Mouse (Mus musculus) embryonic facial prominence, embryonic 11.5 days (tissue): Measurements from ENCODE around the gene Fam196b. TPM values are rescaled to one million over a fixed set of nuclear protein-coding genes. Genes with fewer than 3 reads are reported as not detected.

ENCODE experiments used
- ATAC-seq: fragments of 200-750 bp; cut with Nextera tagmentation; replicated peaks from 2 replicates; pipeline ENCODE4 v1.8.0; 2017; ENCODE audit warnings: low read depth; ENCODE audit not compliant: insufficient number of reproducible peaks, low FRiP score, low TSS enrichment
- DNase-seq: peaks from one replicate; pipeline ENCODE4 v3.0.0-alpha.2; 2015; ENCODE audit warnings: low spot score
- H3K27ac ChIP-seq: fragments of 300-500 bp; sonication (generic); replicated peaks from 2 replicates; pipeline ENCODE4 v1.5.1; 2014; ENCODE audit warnings: mild to moderate bottlenecking, low read depth, low read length, control low read depth
- H3K27me3 ChIP-seq: fragments of 300-500 bp; sonication (generic); 2 replicates; pipeline ENCODE4 v1.6.1; 2014; ENCODE audit warnings: mild to moderate bottlenecking, low read length, moderate library complexity, mixed read lengths; ENCODE audit not compliant: control insufficient read depth, insufficient read depth
- H3K36me3 ChIP-seq: fragments of 300-500 bp; sonication (generic); replicated peaks from 2 replicates; pipeline ENCODE4 v1.6.1; 2014; ENCODE audit warnings: low read depth, mild to moderate bottlenecking, low read length, moderate library complexity, mixed read lengths; ENCODE audit not compliant: control insufficient read depth, insufficient read depth
- H3K4me1 ChIP-seq: fragments of 300-500 bp; sonication (generic); 2 replicates; pipeline ENCODE4 v1.6.1; 2014; ENCODE audit warnings: low read length, mixed read lengths; ENCODE audit not compliant: control insufficient read depth, insufficient read depth
- H3K4me2 ChIP-seq: fragments of 300-500 bp; sonication (generic); 2 replicates; pipeline ENCODE4 v1.6.1; 2014; ENCODE audit warnings: low read depth, mild to moderate bottlenecking, control low read depth, low read length, moderate library complexity
- H3K4me3 ChIP-seq: fragments of 300-500 bp; sonication (generic); 2 replicates; pipeline ENCODE4 v1.5.1; 2014; ENCODE audit warnings: low read depth, low read length, control low read depth
- H3K9ac ChIP-seq: fragments of 300-500 bp; sonication (generic); replicated peaks from 2 replicates; pipeline ENCODE4 v1.6.1; 2014; ENCODE audit warnings: mild to moderate bottlenecking, control low read depth, low read length
- H3K9me3 ChIP-seq: fragments of 300-500 bp; sonication (generic); replicated peaks from 2 replicates; pipeline ENCODE4 v1.6.1; 2016; ENCODE audit warnings: mild to moderate bottlenecking, low read length, inconsistent platforms, mixed read lengths; ENCODE audit not compliant: control insufficient read depth
- WGBS: fragments of 180-500 bp; shearing (Covaris S2); extraction: QIAGEN DNeasy Blood & Tissue Kit; methylation state at CpG from one replicate; pipeline ENCODE4 v1.1.7; 2014; 5-methylcytosine and 5-hydroxymethylcytosine counted together
- polyA plus RNA-seq: library from polyadenylated mRNA; unstranded; fragments of >200 nt; fragmentation: Nextera tagmentation; extraction: Ambion mirVana; gene quantifications from 2 replicates; pipeline ENCODE4 v1.2.1, GENCODE M21; 2014

The Fam196b gene
- polyA plus RNA-seq, 1 experiment from 2014 or later, result 1.2 TPM

GRCm38 (mm10) chr11:34311717-34312116, 2.9 kb upstream of the Fam196b start:
- no peak overlapping the region for H3K27ac ChIP-seq
- no peaks in the 10 kb centered on the region for H3K4me1 ChIP-seq
- no peaks in the 10 kb centered on the region for H3K9me3 ChIP-seq
- no peak for DNase-seq
- no peak overlapping the region for H3K4me2 ChIP-seq
- no peaks in the 10 kb centered on the region for H3K27me3 ChIP-seq
- no peaks in the 10 kb centered on the region for H3K36me3 ChIP-seq
- H3K4me3 ChIP-seq, result no peak overlapping the region
- 74% methylated on average over 5 of the region's 5 CpGs for WGBS
- H3K9ac ChIP-seq, result no peak overlapping the region
- ATAC-seq, result no peak

GRCm38 (mm10) chr11:34312208-34312607, 2.4 kb upstream of the Fam196b start:
- H3K9ac ChIP-seq, result no peak overlapping the region
- DNase-seq (no peak), ATAC-seq (no peak)
- 81% methylated on average over 7 of the region's 7 CpGs for WGBS
- no peak overlapping the region for H3K4me2 ChIP-seq
- H3K9me3 ChIP-seq, result no peaks in the 10 kb centered on the region
- H3K27me3 ChIP-seq, result no peaks in the 10 kb centered on the region; the same call in 1 of the 2 replicates
- no peak overlapping the region for H3K4me3 ChIP-seq
- no peaks in the 10 kb centered on the region for H3K4me1 ChIP-seq
- no peaks in the 10 kb centered on the region for H3K36me3 ChIP-seq
- no peak overlapping the region for H3K27ac ChIP-seq

GRCm38 (mm10) chr11:34315383-34315782, 761 bp downstream of the Fam196b start:
- Histone ChIP-seq H3K4me3 (peak overlapping the region; percentile 22), H3K4me1 (no peaks in the 10 kb centered on the region), H3K36me3 (no peaks in the 10 kb centered on the region), H3K27ac (no peak overlapping the region), H3K9ac (no peak overlapping the region), H3K9me3 (no peaks in the 10 kb centered on the region), H3K4me2 (no peak overlapping the region), H3K27me3 (no peaks in the 10 kb centered on the region; the same call in 1 of the 2 replicates)
- WGBS, result 22% methylated on average over 5 of the region's 5 CpGs
- DNase-seq (no peak), ATAC-seq (no peak)

- WGBS, result 64% methylated on average over 10 of the region's 10 CpGs
- ATAC-seq, result no peak
- Histone ChIP-seq H3K4me2 (no peak overlapping the region), H3K36me3 (no peaks in the 10 kb centered on the region), H3K4me1 (no peaks in the 10 kb centered on the region), H3K9me3 (no peaks in the 10 kb centered on the region), H3K27me3 (no peaks in the 10 kb centered on the region; the same call in 1 of the 2 replicates), H3K9ac (no peak overlapping the region), H3K4me3 (no peak overlapping the region), H3K27ac (no peak overlapping the region)
- DNase-seq, result no peak
Measured at GRCm38 (mm10) chr11:34316176-34316575, 1.6 kb downstream of the Fam196b start.

GRCm38 (mm10) chr11:34317001-34317400, 2.4 kb downstream of the Fam196b start:
- Histone ChIP-seq H3K27ac (no peak overlapping the region), H3K9me3 (no peaks in the 10 kb centered on the region), H3K27me3 (no peaks in the 10 kb centered on the region; the same call in 1 of the 2 replicates), H3K4me1 (no peaks in the 10 kb centered on the region), H3K36me3 (no peaks in the 10 kb centered on the region), H3K4me2 (no peak overlapping the region), H3K4me3 (no peak overlapping the region), H3K9ac (no peak overlapping the region)
- no peak for DNase-seq
- ATAC-seq, result no peak
- WGBS, result 83% methylated on average over 8 of the region's 8 CpGs

- Histone ChIP-seq H3K4me1 (no peaks in the 10 kb centered on the region), H3K9ac (no peak overlapping the region), H3K4me2 (no peak overlapping the region), H3K27ac (no peak overlapping the region), H3K4me3 (no peak overlapping the region), H3K27me3 (no peaks in the 10 kb centered on the region; the same call in 1 of the 2 replicates), H3K36me3 (no peaks in the 10 kb centered on the region), H3K9me3 (no peaks in the 10 kb centered on the region)
- no peak for DNase-seq
- 57% methylated on average over 1 of the region's 1 CpGs for WGBS
- no peak for ATAC-seq
Measured at GRCm38 (mm10) chr11:34319282-34319681, 4.7 kb downstream of the Fam196b start.

GRCm38 (mm10) chr11:34323664-34324063, 9.0 kb downstream of the Fam196b start:
- 78% methylated on average over 8 of the region's 8 CpGs for WGBS
- Histone ChIP-seq H3K4me2 (no peak overlapping the region), H3K4me3 (no peak overlapping the region), H3K27ac (no peak overlapping the region), H3K9me3 (no peaks in the 10 kb centered on the region), H3K27me3 (no peaks in the 10 kb centered on the region), H3K9ac (no peak overlapping the region), H3K4me1 (no peaks in the 10 kb centered on the region), H3K36me3 (no peaks in the 10 kb centered on the region)
- no peak for DNase-seq
- no peak for ATAC-seq

GRCm38 (mm10) chr11:34332344-34333031, 17.9 kb downstream of the Fam196b start:
- Histone ChIP-seq H3K36me3 (no peaks in the 10 kb centered on the region), H3K9me3 (no peaks in the 10 kb centered on the region), H3K9ac (no peak overlapping the region), H3K27ac (no peak overlapping the region), H3K27me3 (no peaks in the 10 kb centered on the region), H3K4me1 (no peaks in the 10 kb centered on the region), H3K4me2 (no peak overlapping the region), H3K4me3 (no peak overlapping the region)
- 72% methylated on average over 7 of the region's 7 CpGs for WGBS
- no peak for DNase-seq
- ATAC-seq, result no peak
